Mouse (Mus musculus) MEL (cell line): ENCODE measurements around the gene Cacna1c.

Source experiments
- CTCF ChIP-seq, 3 experiments: IDR thresholded peaks in 2 of 3; conservative IDR thresholded peaks in 1 of 3; 2 replicates each; pipeline ENCODE4 v1.5.1; 2011 to 2012; ENCODE audit warnings: low read length in 3 of 3, low read depth in 2 of 3, mild to moderate bottlenecking in 2 of 3, improper control_type of control experiment in 1 of 3, inconsistent platforms in 1 of 3, mixed read lengths in 1 of 3, moderate library complexity in 1 of 3; ENCODE audit not compliant: control insufficient read depth in 1 of 3, insufficient read depth in 1 of 3, poor library complexity in 1 of 3, severe bottlenecking in 1 of 3
- EP300 ChIP-seq, 2 experiments: IDR thresholded peaks; 2 replicates each; pipeline ENCODE4 v1.6.1; 2011; ENCODE audit warnings: improper control_type of control experiment in 2 of 2, low read length in 2 of 2, low read depth in 1 of 2, mild to moderate bottlenecking in 1 of 2
- GATA1 ChIP-seq: IDR thresholded peaks from 2 replicates; pipeline ENCODE4 v1.6.1; 2011; ENCODE audit warnings: low read depth, low read length, improper control_type of control experiment
- HCFC1 ChIP-seq: IDR thresholded peaks from 2 replicates; pipeline ENCODE4 v1.6.1; 2012; ENCODE audit warnings: low read depth, mild to moderate bottlenecking, inconsistent platforms, low read length, improper control_type of control experiment, moderate library complexity
- KAT2A ChIP-seq: conservative IDR thresholded peaks from 2 replicates; pipeline ENCODE4 v1.6.1; 2012; ENCODE audit warnings: low read depth, low read length, improper control_type of control experiment, inconsistent platforms
- MAFK ChIP-seq: IDR thresholded peaks from 2 replicates; pipeline ENCODE4 v1.6.1; 2011; ENCODE audit warnings: low read depth, mild to moderate bottlenecking, low read length, improper control_type of control experiment, borderline replicate concordance
- MAX ChIP-seq: IDR thresholded peaks from 2 replicates; pipeline ENCODE4 v1.6.1; 2011; ENCODE audit warnings: low read length, improper control_type of control experiment
- MAZ ChIP-seq: IDR thresholded peaks from 2 replicates; pipeline ENCODE4 v1.6.1; 2012; ENCODE audit warnings: low read depth, mild to moderate bottlenecking, inconsistent platforms, low read length, improper control_type of control experiment
- MEF2A ChIP-seq: IDR thresholded peaks from 2 replicates; pipeline ENCODE4 v1.6.1; 2014; ENCODE audit warnings: low read depth, mild to moderate bottlenecking, inconsistent platforms, low read length, improper control_type of control experiment; ENCODE audit not compliant: poor library complexity, insufficient replicate concordance, severe bottlenecking; ENCODE audit errors: extremely low read depth
- POLR2A ChIP-seq, 2 experiments: IDR thresholded peaks; 2 replicates each; pipeline ENCODE4 v1.6.1; 2011 to 2012; ENCODE audit warnings: low read length in 2 of 2, mild to moderate bottlenecking in 2 of 2, control low read depth in 1 of 2, improper control_type of control experiment in 1 of 2, low read depth in 1 of 2, moderate library complexity in 1 of 2; ENCODE audit not compliant: control insufficient read depth in 1 of 2, insufficient read depth in 1 of 2, poor library complexity in 1 of 2
- RAD21 ChIP-seq: IDR thresholded peaks from 2 replicates; pipeline ENCODE4 v1.6.1; 2011; ENCODE audit warnings: mild to moderate bottlenecking, low read depth, low read length, improper control_type of control experiment
- TBP ChIP-seq: IDR thresholded peaks from 2 replicates; pipeline ENCODE4 v1.8.0; 2011; ENCODE audit warnings: low read depth, low read length, improper control_type of control experiment

DNA sequence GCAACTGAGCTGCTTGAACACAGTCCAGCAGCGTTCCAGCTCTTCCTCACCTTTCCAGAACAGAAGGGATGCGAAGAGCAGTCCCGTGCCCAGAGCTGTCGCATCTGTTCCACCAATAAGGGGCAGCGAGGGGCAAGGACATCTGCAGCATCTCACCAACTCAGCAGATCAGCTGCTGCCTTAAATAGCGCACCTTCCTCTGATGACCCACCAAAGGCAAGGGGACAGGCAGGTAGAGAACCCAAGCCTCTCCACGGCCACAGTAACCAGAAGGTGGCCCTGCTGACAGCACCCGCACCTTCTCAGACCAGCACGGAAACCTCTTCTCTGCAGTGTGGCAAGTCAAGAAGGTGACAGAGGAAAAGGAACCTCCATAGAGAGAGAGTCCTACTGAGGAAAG is 131.8 kb downstream of the Cacna1c start:
- no peak for TF ChIP-seq POLR2A (IDR thresholded peaks at IDR 0.05; ENCODE audit: control insufficient read depth in 1 of 2, insufficient read depth in 1 of 2, low read depth in 1 of 2, low read length in 2 of 2, poor library complexity in 1 of 2)
- TF ChIP-seq CTCF (IDR thresholded peaks at IDR 0.05 in 2 of 3, conservative IDR thresholded peaks at IDR 0.05 in 1 of 3; ENCODE audit: control insufficient read depth in 1 of 3, insufficient read depth in 1 of 3, low read depth in 2 of 3, low read length in 3 of 3, poor library complexity in 1 of 3, severe bottlenecking in 1 of 3): no peak
- TF ChIP-seq MAX: no peak
- TF ChIP-seq GATA1: no peak
- no peak for TF ChIP-seq EP300 (IDR thresholded peaks at IDR 0.05; ENCODE audit: low read depth in 1 of 2, low read length in 2 of 2)
- no peak for TF ChIP-seq HCFC1
- TF ChIP-seq MAZ: no peak
- no peak for TF ChIP-seq RAD21
- no peak for TF ChIP-seq MAFK
- TF ChIP-seq MEF2A: no peak
- no peak for TF ChIP-seq TBP
- TF ChIP-seq KAT2A: no peak
